Mouse (Mus musculus) midbrain, postnatal 0 days (tissue): ENCODE measurements around the gene Mre11a. TPM values are rescaled to one million over a fixed set of nuclear protein-coding genes. Genes with fewer than 3 reads are reported as not detected.

Experiments
- ATAC-seq: fragments of 200-750 bp; cut with Nextera tagmentation; 2 replicates; pipeline ENCODE4 v1.8.0; 2017; ENCODE audit warnings: moderate number of reproducible peaks, mild to moderate bottlenecking, moderate TSS enrichment, moderate library complexity; ENCODE audit not compliant: low FRiP score
- DNase-seq: peaks from one replicate; pipeline ENCODE4 v3.0.0-alpha.2; 2015; ENCODE audit warnings: low spot score
- H3K27ac ChIP-seq: fragments of 300-500 bp; sonication (generic); 2 replicates; pipeline ENCODE4 v1.5.1; 2014; ENCODE audit warnings: low read depth, mild to moderate bottlenecking, low read length, mixed read lengths
- H3K27me3 ChIP-seq: fragments of 300-500 bp; sonication (generic); 2 replicates; pipeline ENCODE4 v1.6.1; 2014; ENCODE audit warnings: low read length, control low read depth, mixed read lengths; ENCODE audit not compliant: insufficient read depth
- H3K36me3 ChIP-seq: fragments of 300-500 bp; sonication (generic); 2 replicates; pipeline ENCODE4 v1.6.1; 2014; ENCODE audit warnings: low read length, control low read depth, mixed read lengths; ENCODE audit not compliant: insufficient read depth
- H3K4me1 ChIP-seq: fragments of 300-500 bp; sonication (generic); 2 replicates; pipeline ENCODE4 v1.6.1; 2014; ENCODE audit warnings: mild to moderate bottlenecking, control low read depth, antibody characterized with exemption, low read length, mixed read lengths; ENCODE audit not compliant: insufficient read depth
- H3K4me2 ChIP-seq: fragments of 300-500 bp; sonication (generic); 2 replicates; pipeline ENCODE4 v1.6.1; 2014; ENCODE audit warnings: low read depth, mild to moderate bottlenecking, low read length, mixed read lengths; ENCODE audit not compliant: poor library complexity, severe bottlenecking
- H3K4me3 ChIP-seq: fragments of 300-500 bp; sonication (generic); 2 replicates; pipeline ENCODE4 v1.5.1; 2014; ENCODE audit warnings: low read depth, mild to moderate bottlenecking, low read length, moderate library complexity
- H3K9ac ChIP-seq: fragments of 300-500 bp; sonication (generic); replicated peaks from 2 replicates; pipeline ENCODE4 v1.6.1; 2014; ENCODE audit warnings: mild to moderate bottlenecking, low read length, moderate library complexity, mixed read lengths; ENCODE audit not compliant: poor library complexity, severe bottlenecking
- H3K9me3 ChIP-seq: fragments of 300-500 bp; sonication (generic); 2 replicates; pipeline ENCODE4 v1.6.1; 2016; ENCODE audit warnings: low read length, control low read depth
- CTCF ChIP-seq: IDR thresholded peaks from 2 replicates; pipeline ENCODE4 v1.5.1; 2016; ENCODE audit warnings: antibody characterized with exemption, mild to moderate bottlenecking
- WGBS: fragments of 180-500 bp; shearing (Covaris S2); extraction: QIAGEN DNeasy Blood & Tissue Kit; methylation state at CpG from one replicate; pipeline ENCODE4 v1.1.7; 2014; 5-methylcytosine and 5-hydroxymethylcytosine counted together
- polyA plus RNA-seq: library from polyadenylated mRNA; unstranded; fragments of >200 nt; fragmentation: Nextera tagmentation; extraction: Ambion mirVana; gene quantifications from 2 replicates; pipeline ENCODE4 v1.2.1, GENCODE M21; 2015
- total RNA-seq: library from RNA; depleted of rRNA; stranded (reverse); fragments of >200 nt; gene quantifications from 2 replicates; pipeline ENCODE4 v1.2.3, GENCODE M21; 2014

The Mre11a gene
- total and polyA plus RNA-seq, 2 experiments from 2014 or later: 6.7 to 7.2 TPM

DNA sequence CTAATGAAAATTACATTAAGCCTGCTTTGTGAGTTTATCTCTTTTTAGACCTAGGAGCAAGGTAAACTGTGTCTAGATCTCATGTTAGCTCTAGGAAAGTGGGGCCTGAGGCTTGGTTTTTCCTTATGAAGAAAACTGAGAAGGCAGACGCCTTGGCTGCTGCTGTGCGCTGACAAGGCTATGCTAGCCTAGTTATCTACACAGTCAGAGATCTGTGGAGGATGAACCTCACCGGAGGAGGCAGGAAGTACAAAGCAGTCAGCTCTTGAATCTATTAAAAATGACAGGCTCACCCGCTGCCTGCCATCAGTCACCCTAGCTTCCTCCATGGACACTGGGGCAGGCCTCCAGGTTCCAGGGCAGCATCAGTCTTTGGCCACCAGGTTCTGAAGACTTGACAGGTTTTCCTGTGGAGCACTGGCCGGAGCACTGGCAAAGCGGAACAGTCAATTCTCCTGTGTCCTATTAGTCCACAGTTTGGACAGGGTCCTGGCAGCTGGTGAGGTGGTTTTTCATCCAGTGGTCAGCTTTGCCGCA is 73.8 kb downstream of the Mre11a start:
- Histone ChIP-seq H3K9ac (no peak overlapping the region), H3K27me3 (peaks cover 15% of the 10 kb centered on the region), H3K9me3 (no peaks in the 10 kb centered on the region), H3K4me1 (0 out of 2 replicates have a peak, but pooled peaks cover 5% of the 10 kb centered on the region), H3K36me3 (no peaks in the 10 kb centered on the region), H3K4me3 (no peak overlapping the region), H3K4me2 (no peak overlapping the region), H3K27ac (no peak overlapping the region)
- no peak for TF ChIP-seq CTCF
- WGBS: 66% methylated on average over 7 of the region's 7 CpGs
- no peak for DNase-seq
- ATAC-seq: no peak

DNA sequence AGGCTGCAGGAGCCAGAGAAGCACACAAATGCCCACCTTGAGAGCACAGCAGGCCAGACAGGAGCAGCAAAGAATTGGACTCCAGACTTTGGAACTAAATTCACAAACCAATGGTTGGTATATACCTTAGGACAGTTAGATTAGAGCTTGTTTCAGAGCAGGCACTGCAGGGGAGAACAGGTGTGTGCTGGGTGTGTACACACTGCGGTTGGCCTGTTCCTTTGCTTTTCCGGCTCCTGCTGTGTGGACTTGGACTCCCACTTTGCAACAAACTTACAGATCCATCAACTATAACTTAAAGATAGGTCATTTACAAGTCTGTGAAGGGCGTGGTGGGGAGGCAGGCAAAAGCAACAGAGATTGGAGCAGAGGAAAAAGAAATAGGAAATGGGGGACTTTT is 74.3 kb downstream of the Mre11a start:
- no peak overlapping the region for H3K9ac ChIP-seq
- TF ChIP-seq CTCF: no peak
- no peaks in the 10 kb centered on the region for H3K36me3 ChIP-seq
- 0 out of 2 replicates have a peak, but pooled peaks cover 5% of the 10 kb centered on the region for H3K4me1 ChIP-seq
- H3K27me3 ChIP-seq: peaks cover 15% of the 10 kb centered on the region
- DNase-seq: no peak
- H3K4me3 ChIP-seq: no peak overlapping the region
- H3K27ac ChIP-seq: no peak overlapping the region
- no peak for ATAC-seq
- 93% methylated on average over 3 of the region's 3 CpGs for WGBS
- H3K9me3 ChIP-seq: no peaks in the 10 kb centered on the region
- H3K4me2 ChIP-seq: no peak overlapping the region

DNA sequence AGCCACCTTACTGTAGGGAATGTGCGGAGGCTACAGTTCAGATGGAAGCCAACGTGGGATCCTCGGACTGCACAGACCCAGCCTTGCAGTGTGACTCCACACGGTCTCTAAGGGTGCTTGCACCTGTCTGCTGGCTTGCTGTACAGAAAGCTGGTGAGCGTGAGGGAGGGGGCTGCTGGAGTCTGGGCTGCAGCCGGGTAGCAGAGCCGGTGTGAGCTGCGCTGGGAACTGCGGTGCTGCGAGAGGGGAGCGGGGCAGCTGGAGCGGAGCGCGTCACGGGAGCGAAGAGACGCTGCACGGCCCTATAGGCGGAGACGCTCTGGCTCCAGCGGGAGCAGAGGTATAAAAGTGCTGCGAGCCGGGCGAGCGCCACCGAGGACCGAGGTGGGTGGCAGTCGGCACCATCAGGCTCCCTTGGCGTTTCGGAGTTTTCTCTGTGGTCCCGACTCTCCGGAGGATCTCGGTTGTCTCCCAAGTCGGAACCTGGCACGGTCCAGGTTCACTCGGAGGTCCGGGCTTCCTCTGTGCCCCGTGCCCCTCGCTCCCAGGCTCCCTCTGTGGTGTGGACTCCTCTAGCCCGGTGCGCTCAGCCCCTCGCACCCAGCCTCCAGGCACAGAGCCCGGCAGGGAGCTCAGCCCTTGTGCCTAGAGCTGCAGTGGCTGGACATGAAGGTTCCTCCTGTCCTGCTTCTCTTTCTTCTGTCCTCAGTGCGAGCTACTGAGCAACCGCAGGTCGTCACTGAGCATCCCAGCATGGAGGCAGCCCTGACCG is 75.6 kb downstream of the Mre11a start, which contains the start of gene Gpr83:
Gene Gpr83, plus strand, starts transcription at position 343 of the 772 bp plus-strand sequence.
- ATAC-seq: peak; percentile 87
- H3K4me2 ChIP-seq: peak within 1 kb of the TSS; percentile 96
- peak; percentile 47 for DNase-seq
- peak within 1 kb of the TSS; percentile 52 for H3K9ac ChIP-seq
- H3K4me1 ChIP-seq: 0 out of 2 replicates have a peak, but pooled peaks cover 5% of the 10 kb centered on the region
- WGBS: 2% methylated on average over 46 of the region's 47 CpGs
- H3K27ac ChIP-seq: no peak within 1 kb of the TSS
- no peak for TF ChIP-seq CTCF
- H3K9me3 ChIP-seq: no peaks in the 10 kb centered on the region
- peaks cover 15% of the 10 kb centered on the region for H3K27me3 ChIP-seq
- H3K36me3 ChIP-seq: no peaks in the 10 kb centered on the region
- H3K4me3 ChIP-seq: peak within 1 kb of the TSS; percentile 46

DNA sequence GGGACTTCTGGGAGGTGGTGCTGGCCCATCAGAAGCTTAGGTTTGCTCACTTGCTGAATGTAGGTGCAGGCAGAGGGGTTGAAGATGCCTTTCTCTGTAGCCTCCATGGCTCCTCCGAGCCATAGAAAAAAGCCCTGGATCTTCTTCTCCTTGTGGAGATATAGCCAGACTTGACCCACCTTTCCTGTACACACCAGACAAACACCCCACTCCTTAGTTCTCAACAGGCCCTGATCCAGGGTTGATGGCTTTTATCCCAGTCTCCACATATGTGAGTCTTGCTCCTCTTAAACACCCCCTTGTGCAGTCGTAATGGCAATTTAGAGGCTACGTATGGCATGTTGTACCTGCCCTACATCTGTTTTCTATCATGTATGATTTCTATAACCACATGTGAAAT is 78.7 kb downstream of the Mre11a start:
- H3K36me3 ChIP-seq: no peaks in the 10 kb centered on the region
- WGBS: 90% methylated on average over 3 of the region's 3 CpGs
- no peak overlapping the region for H3K9ac ChIP-seq
- no peak overlapping the region for H3K27ac ChIP-seq
- H3K4me3 ChIP-seq: no peak overlapping the region
- no peak for TF ChIP-seq CTCF
- H3K4me2 ChIP-seq: no peak overlapping the region
- no peak for ATAC-seq
- H3K27me3 ChIP-seq: peaks cover 15% of the 10 kb centered on the region
- H3K9me3 ChIP-seq: no peaks in the 10 kb centered on the region
- no peak for DNase-seq
- 0 out of 2 replicates have a peak, but pooled peaks cover 5% of the 10 kb centered on the region for H3K4me1 ChIP-seq

- Histone ChIP-seq H3K36me3 (no peaks in the 10 kb centered on the region), H3K4me1 (0 out of 2 replicates have a peak, but pooled peaks cover 5% of the 10 kb centered on the region), H3K9ac (no peak overlapping the region), H3K4me3 (no peak overlapping the region), H3K9me3 (no peaks in the 10 kb centered on the region), H3K27ac (no peak overlapping the region), H3K27me3 (0 out of 2 replicates have a peak, but pooled peaks cover 4% of the 10 kb centered on the region), H3K4me2 (no peak overlapping the region)
- ATAC-seq (no peak), DNase-seq (no peak)
- no peak for TF ChIP-seq CTCF
- WGBS: 80% methylated on average over 9 of the region's 9 CpGs
Measured at GRCm38 (mm10) chr9:14864726-14865125, 80.3 kb downstream of the Mre11a start.

- Histone ChIP-seq H3K4me3 (no peak overlapping the region), H3K36me3 (no peaks in the 10 kb centered on the region), H3K4me1 (0 out of 2 replicates have a peak, but pooled peaks cover 5% of the 10 kb centered on the region), H3K27ac (no peak overlapping the region), H3K27me3 (no peaks in the 10 kb centered on the region), H3K4me2 (no peak overlapping the region), H3K9ac (no peak overlapping the region), H3K9me3 (no peaks in the 10 kb centered on the region)
- DNase-seq (peak; percentile 67), ATAC-seq (peak; percentile 42; the same call in 1 of the 2 replicates)
- WGBS: 43% methylated on average over 7 of the region's 7 CpGs
- peak; percentile 80 for TF ChIP-seq CTCF
Measured at GRCm38 (mm10) chr9:14866957-14867356, 82.5 kb downstream of the Mre11a start.
